Mouse (Mus musculus): Measurements from ENCODE around the gene Dctn3. TPM values are rescaled to one million over a fixed set of nuclear protein-coding genes. Genes with fewer than 3 reads are reported as not detected.

The Dctn3 gene
- 13.2 TPM for polyA plus RNA-seq (2015; fragmentation: Illumina TruSeq; extraction: RNeasy Lipid Tissue Mini Kit (QIAGEN cat#74804); ENCODE audit: insufficient read depth, low read depth, low replicate concordance)

GRCm38 (mm10) chr4:41722918-41723351 lies at the start of gene Dctn3:
TSS of gene Dctn3 (minus strand) at chr4:41723170.

DNA sequence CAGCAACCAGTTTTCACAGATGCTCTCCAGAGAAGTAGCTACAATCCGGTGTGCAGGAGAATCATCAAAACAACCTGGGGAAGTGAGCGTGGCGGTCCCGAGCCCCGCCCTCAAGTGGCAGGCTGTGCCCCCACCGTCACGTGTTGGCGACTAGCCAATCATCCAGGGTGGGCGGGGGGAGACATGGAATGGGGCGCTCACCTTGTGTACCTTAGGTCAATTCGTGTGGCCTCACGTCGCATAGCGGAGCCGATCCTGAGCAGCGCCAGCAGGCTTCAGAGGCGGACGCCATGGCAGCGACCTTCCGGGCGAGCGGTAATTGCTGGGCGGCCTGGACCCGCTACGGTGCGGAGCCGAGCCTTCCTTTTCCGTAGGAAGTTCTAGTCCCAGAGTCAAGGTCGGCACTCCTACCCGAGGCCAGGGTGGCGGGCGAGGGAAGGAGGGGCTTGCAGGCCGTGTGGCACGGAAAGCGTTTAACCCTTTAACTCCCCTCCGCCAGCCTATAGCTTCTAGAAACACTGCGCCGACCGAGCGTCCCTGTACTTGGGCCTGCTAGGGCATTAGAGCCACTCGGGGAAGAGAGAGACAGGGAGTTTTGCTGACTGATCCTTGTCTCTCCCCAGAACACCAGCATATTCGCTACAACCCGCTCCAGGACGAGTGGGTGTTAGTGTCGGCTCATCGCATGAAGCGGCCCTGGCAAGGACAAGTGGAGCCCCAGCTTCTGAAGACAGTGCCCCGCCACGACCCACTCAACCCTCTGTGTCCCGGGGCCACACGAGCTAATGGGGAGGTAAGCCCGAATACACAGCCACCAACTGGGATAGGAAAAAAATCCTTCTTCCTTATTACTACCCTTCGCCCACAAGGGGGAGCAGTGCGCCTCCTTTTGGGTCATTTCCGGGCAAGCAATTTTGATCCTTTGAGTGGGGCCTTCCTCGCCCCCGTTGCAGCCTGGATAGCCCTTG lies 32.7 kb upstream of the Dctn3 start, which contains the start of gene Sigmar1:
Sigmar1 (minus strand) TSS at position 820 of the 968 bp plus-strand sequence.

GRCm38 (mm10) chr4:41754797-41755337 lies 31.9 kb upstream of the Dctn3 start, which contains the start of gene Galt:
TSS of gene Galt (plus strand) at chr4:41755228.

DNA sequence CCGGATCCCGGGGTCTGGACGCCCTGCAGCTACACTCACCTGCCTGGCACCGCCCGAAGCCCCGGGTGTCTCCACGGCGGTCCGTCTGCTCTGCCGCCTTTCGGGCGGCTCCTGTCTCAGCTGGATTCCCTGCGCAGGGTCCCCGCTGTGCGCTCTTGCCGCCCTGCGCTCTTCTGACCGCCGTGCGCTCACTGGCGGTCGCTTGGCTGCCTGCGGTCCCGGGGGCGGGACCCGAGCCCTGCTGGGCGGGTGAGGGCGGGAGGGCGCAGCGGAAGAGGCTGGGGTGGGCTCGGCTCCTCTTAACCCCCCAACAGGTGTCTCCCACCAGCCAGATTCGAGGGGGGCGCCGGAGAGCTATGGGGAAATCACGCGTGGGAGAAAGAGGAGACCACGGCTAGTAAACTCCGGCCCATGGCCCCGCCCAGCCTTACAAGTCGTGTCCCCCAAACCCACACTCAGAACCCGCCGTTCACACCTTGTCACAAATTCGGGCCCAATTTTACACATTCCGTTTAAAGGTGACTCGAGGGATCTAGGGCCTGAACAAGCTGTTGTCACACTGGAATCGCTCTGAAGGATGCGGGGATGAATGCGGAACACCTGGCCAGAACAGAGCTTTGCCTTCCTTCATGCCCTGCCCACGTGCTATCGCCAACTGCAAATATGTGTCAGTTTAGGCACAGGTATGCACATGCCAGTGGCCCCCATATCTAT lies 8.2 kb upstream of the Dctn3 start, which contains the start of gene Arid3c:
Arid3c (minus strand) TSS at position 91 of the 714 bp plus-strand sequence.

GRCm38 (mm10) chr4:41713197-41714067 lies 9.5 kb downstream of the Dctn3 start, which contains the start of gene Rpp25l:
TSS of gene Rpp25l (minus strand) at chr4:41713534.

DNA sequence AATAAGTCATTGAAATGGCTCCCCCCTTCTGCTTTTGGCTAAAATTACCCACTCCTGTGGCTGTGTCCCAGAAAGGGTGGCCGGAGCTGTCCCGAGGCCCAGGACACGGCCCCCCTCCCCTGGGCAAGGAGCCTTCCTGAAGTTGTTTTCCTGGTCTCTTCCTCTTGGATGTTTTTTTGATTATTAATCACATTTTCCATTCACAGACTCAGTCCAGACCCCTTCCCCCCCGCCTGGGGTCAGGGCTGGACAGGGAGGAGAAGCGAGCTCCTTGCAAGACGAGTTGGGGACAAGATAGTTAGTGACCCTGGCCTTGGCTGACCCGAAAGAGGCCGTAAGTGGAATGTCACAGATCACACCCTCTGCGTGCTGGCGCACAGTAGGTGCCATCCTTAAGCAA lies 23.2 kb downstream of the Dctn3 start, which contains the start of gene Il11ra1:
Il11ra1 (plus strand) TSS at position 207 of the 400 bp plus-strand sequence.

DNA sequence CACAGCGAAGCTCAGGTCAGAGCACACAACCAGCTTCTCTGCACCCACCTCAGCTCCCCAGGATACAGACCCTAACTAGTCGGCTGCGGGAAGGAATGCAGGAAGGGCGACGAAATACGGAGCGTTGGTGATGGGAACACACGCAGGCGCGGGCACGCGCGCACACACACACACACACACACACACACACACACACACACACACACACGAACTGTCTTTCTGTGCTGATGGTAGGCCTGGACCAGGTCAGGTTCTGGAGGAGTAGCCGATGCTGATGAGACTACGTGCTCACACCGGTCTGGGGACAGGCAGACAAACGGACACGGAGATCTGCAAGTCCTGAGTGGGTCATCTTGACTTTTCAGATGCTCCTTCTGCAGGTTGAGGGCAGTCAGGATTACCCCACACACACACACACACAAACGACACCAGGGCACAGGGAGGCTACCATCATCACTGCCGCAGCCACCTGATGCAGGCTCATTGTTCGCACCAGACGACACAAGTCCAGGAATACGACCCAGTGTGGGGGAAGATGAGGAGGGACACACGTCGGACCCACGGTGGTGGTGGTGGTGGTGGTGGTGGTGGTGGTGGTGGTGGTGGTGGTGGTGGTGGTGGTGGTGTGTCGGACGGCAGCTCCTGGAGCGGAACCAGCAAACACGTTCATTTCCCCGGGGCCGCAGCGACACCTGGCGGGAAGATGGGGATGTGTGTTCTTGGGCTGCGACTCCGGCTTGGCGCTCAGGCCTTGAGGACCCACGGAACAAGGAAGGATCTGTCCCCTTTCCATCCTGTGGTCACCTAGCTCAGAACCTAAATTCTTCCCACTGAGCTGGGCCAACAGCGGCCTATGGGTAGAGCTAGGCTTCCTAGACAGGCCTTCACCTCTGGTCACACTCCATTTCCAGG lies 25.8 kb downstream of the Dctn3 start, which contains the start of gene Cntfr:
Cntfr (minus strand) TSS at position 160 of the 912 bp plus-strand sequence.

Other genes starting within 250 kb of the Dctn3 start
- gene AI464131, start 220.1 kb downstream of the Dctn3 start, polyA plus RNA-seq (2015; fragmentation: Illumina TruSeq; extraction: RNeasy Lipid Tissue Mini Kit (QIAGEN cat#74804); ENCODE audit: insufficient read depth, low read depth, low replicate concordance): 1.4 TPM
- gene 1110017D15Rik, start 205.8 kb downstream of the Dctn3 start, polyA plus RNA-seq (2015; fragmentation: Illumina TruSeq; extraction: RNeasy Lipid Tissue Mini Kit (QIAGEN cat#74804); ENCODE audit: insufficient read depth, low read depth, low replicate concordance): not detected
- 8.8 TPM for gene Fam219a, start 153.6 kb downstream of the Dctn3 start, polyA plus RNA-seq (2015; fragmentation: Illumina TruSeq; extraction: RNeasy Lipid Tissue Mini Kit (QIAGEN cat#74804); ENCODE audit: insufficient read depth, low read depth, low replicate concordance)
- 0.72 TPM for gene Dnaic1, start 153.4 kb downstream of the Dctn3 start, polyA plus RNA-seq (2015; fragmentation: Illumina TruSeq; extraction: RNeasy Lipid Tissue Mini Kit (QIAGEN cat#74804); ENCODE audit: insufficient read depth, low read depth, low replicate concordance)
- gene Enho, start 82.8 kb downstream of the Dctn3 start, polyA plus RNA-seq (2015; fragmentation: Illumina TruSeq; extraction: RNeasy Lipid Tissue Mini Kit (QIAGEN cat#74804); ENCODE audit: insufficient read depth, low read depth, low replicate concordance): 5.9 TPM
- gene Cntfr, start 26.1 kb downstream of the Dctn3 start, polyA plus RNA-seq (2015; fragmentation: Illumina TruSeq; extraction: RNeasy Lipid Tissue Mini Kit (QIAGEN cat#74804); ENCODE audit: insufficient read depth, low read depth, low replicate concordance): 2.7 TPM
- 70.9 TPM for gene Il11ra1, start 23.2 kb downstream of the Dctn3 start, polyA plus RNA-seq (2015; fragmentation: Illumina TruSeq; extraction: RNeasy Lipid Tissue Mini Kit (QIAGEN cat#74804); ENCODE audit: insufficient read depth, low read depth, low replicate concordance)
- 14.3 TPM for gene Rpp25l, start 9.6 kb downstream of the Dctn3 start, polyA plus RNA-seq (2015; fragmentation: Illumina TruSeq; extraction: RNeasy Lipid Tissue Mini Kit (QIAGEN cat#74804); ENCODE audit: insufficient read depth, low read depth, low replicate concordance)
- gene Arid3c, start 8.0 kb upstream of the Dctn3 start, polyA plus RNA-seq (2015; fragmentation: Illumina TruSeq; extraction: RNeasy Lipid Tissue Mini Kit (QIAGEN cat#74804); ENCODE audit: insufficient read depth, low read depth, low replicate concordance): not detected
- 16.1 TPM for gene Galt, start 32.1 kb upstream of the Dctn3 start, polyA plus RNA-seq (2015; fragmentation: Illumina TruSeq; extraction: RNeasy Lipid Tissue Mini Kit (QIAGEN cat#74804); ENCODE audit: insufficient read depth, low read depth, low replicate concordance)
- 12.5 TPM for gene Sigmar1, start 33.0 kb upstream of the Dctn3 start, polyA plus RNA-seq (2015; fragmentation: Illumina TruSeq; extraction: RNeasy Lipid Tissue Mini Kit (QIAGEN cat#74804); ENCODE audit: insufficient read depth, low read depth, low replicate concordance)
- 9.6 TPM for gene Ccl27a, start 51.1 kb upstream of the Dctn3 start, polyA plus RNA-seq (2015; fragmentation: Illumina TruSeq; extraction: RNeasy Lipid Tissue Mini Kit (QIAGEN cat#74804); ENCODE audit: insufficient read depth, low read depth, low replicate concordance)
- gene Gm21541, start 180.4 kb upstream of the Dctn3 start, polyA plus RNA-seq (2015; fragmentation: Illumina TruSeq; extraction: RNeasy Lipid Tissue Mini Kit (QIAGEN cat#74804); ENCODE audit: insufficient read depth, low read depth, low replicate concordance): not detected
- gene Gm20878, start 218.4 kb upstream of the Dctn3 start, polyA plus RNA-seq (2015; fragmentation: Illumina TruSeq; extraction: RNeasy Lipid Tissue Mini Kit (QIAGEN cat#74804); ENCODE audit: insufficient read depth, low read depth, low replicate concordance): not detected
- gene Fam205a4, start 242.9 kb upstream of the Dctn3 start, polyA plus RNA-seq (2015; fragmentation: Illumina TruSeq; extraction: RNeasy Lipid Tissue Mini Kit (QIAGEN cat#74804); ENCODE audit: insufficient read depth, low read depth, low replicate concordance): 0.24 TPM

All from pancreas, adult 10 weeks (tissue).